Mouse (Mus musculus) liver, embryonic 13.5 days (tissue): Measurements from ENCODE around the gene Erc2. TPM values are rescaled to one million over a fixed set of nuclear protein-coding genes. Genes with fewer than 3 reads are reported as not detected.

ENCODE experiments used
- ATAC-seq: fragments of 200-750 bp; cut with Nextera tagmentation; 2 replicates; pipeline ENCODE4 v1.8.0; 2017; ENCODE audit warnings: low read depth, mild to moderate bottlenecking, moderate number of reproducible peaks, moderate library complexity
- DNase-seq: peaks from one replicate; pipeline ENCODE4 v3.0.0; 2022
- H3K27ac ChIP-seq: fragments of 300-500 bp; sonication (generic); 2 replicates; pipeline ENCODE4 v1.5.1; 2015; ENCODE audit warnings: moderate library complexity, mild to moderate bottlenecking, inconsistent platforms
- H3K27me3 ChIP-seq: fragments of 300-500 bp; sonication (generic); 2 replicates; pipeline ENCODE4 v1.6.1; 2015; ENCODE audit warnings: mild to moderate bottlenecking, inconsistent platforms
- H3K36me3 ChIP-seq: fragments of 300-500 bp; sonication (generic); 2 replicates; pipeline ENCODE4 v1.6.1; 2015; ENCODE audit warnings: mild to moderate bottlenecking, inconsistent platforms
- H3K4me1 ChIP-seq: fragments of 300-500 bp; sonication (generic); replicated peaks from 2 replicates; pipeline ENCODE4 v1.6.1; 2015; ENCODE audit warnings: inconsistent platforms
- H3K4me2 ChIP-seq: fragments of 300-500 bp; sonication (generic); 2 replicates; pipeline ENCODE4 v1.6.1; 2015; ENCODE audit warnings: inconsistent platforms, mild to moderate bottlenecking, moderate library complexity
- H3K4me3 ChIP-seq: fragments of 300-500 bp; sonication (generic); replicated peaks from 2 replicates; pipeline ENCODE4 v1.5.1; 2015; ENCODE audit warnings: mild to moderate bottlenecking, inconsistent platforms
- H3K9ac ChIP-seq: fragments of 300-500 bp; sonication (generic); 2 replicates; pipeline ENCODE4 v1.6.1; 2015; ENCODE audit warnings: mild to moderate bottlenecking, inconsistent platforms
- H3K9me3 ChIP-seq: fragments of 300-500 bp; sonication (generic); replicated peaks from 2 replicates; pipeline ENCODE4 v1.6.1; 2016; ENCODE audit warnings: inconsistent platforms
- WGBS: fragments of 180-500 bp; shearing (Covaris S2); methylation state at CpG from one replicate; pipeline ENCODE4 v1.1.7; 2015; ENCODE audit not compliant: insufficient replicate concordance; 5-methylcytosine and 5-hydroxymethylcytosine counted together
- polyA plus RNA-seq: library from polyadenylated mRNA; unstranded; fragments of >200 nt; fragmentation: Nextera tagmentation; extraction: Ambion mirVana; gene quantifications from 2 replicates; pipeline ENCODE4 v1.2.1, GENCODE M21; 2015

Gene Erc2
- polyA plus RNA-seq, 1 experiment from 2014 or later: 0.82 TPM

- WGBS: 69% methylated on average over 4 of the region's 4 CpGs
- Histone ChIP-seq H3K4me3 (no peak overlapping the region), H3K9ac (no peak overlapping the region), H3K27me3 (no peaks in the 10 kb centered on the region), H3K36me3 (no peaks in the 10 kb centered on the region), H3K9me3 (no peaks in the 10 kb centered on the region), H3K4me2 (no peak overlapping the region), H3K27ac (no peak overlapping the region), H3K4me1 (no peaks in the 10 kb centered on the region)
- DNase-seq (no peak), ATAC-seq (no peak)
Observed at GRCm38 (mm10) chr14:28155706-28156105, 533.5 kb downstream of the Erc2 start.

- H3K9me3 ChIP-seq: no peaks in the 10 kb centered on the region
- no peak for ATAC-seq
- H3K4me3 ChIP-seq: no peak overlapping the region
- H3K36me3 ChIP-seq: no peaks in the 10 kb centered on the region
- H3K27me3 ChIP-seq: no peaks in the 10 kb centered on the region
- no peak overlapping the region for H3K4me2 ChIP-seq
- no peak for DNase-seq
- no peak overlapping the region for H3K9ac ChIP-seq
- no peaks in the 10 kb centered on the region for H3K4me1 ChIP-seq
- 65% methylated on average over 2 of the region's 2 CpGs for WGBS
- H3K27ac ChIP-seq: no peak overlapping the region
Observed at GRCm38 (mm10) chr14:28160852-28161251, 538.6 kb downstream of the Erc2 start.

GRCm38 (mm10) chr14:28164642-28165408 lies 542.6 kb downstream of the Erc2 start:
- Histone ChIP-seq H3K36me3 (no peaks in the 10 kb centered on the region), H3K4me1 (no peaks in the 10 kb centered on the region), H3K9ac (no peak overlapping the region), H3K9me3 (no peaks in the 10 kb centered on the region), H3K4me2 (no peak overlapping the region), H3K4me3 (no peak overlapping the region), H3K27ac (no peak overlapping the region), H3K27me3 (no peaks in the 10 kb centered on the region)
- 57% methylated on average over 15 of the region's 15 CpGs for WGBS
- DNase-seq (no peak), ATAC-seq (no peak)

- Histone ChIP-seq H3K9me3 (no peaks in the 10 kb centered on the region), H3K27ac (no peak overlapping the region), H3K9ac (no peak overlapping the region), H3K27me3 (no peaks in the 10 kb centered on the region), H3K4me2 (no peak overlapping the region), H3K4me3 (no peak overlapping the region), H3K4me1 (no peaks in the 10 kb centered on the region), H3K36me3 (no peaks in the 10 kb centered on the region)
- DNase-seq (no peak), ATAC-seq (no peak)
- WGBS: 35% methylated on average over 5 of the region's 5 CpGs
Observed at GRCm38 (mm10) chr14:28165621-28166211, 543.5 kb downstream of the Erc2 start.

GRCm38 (mm10) chr14:28170711-28171110 lies 548.5 kb downstream of the Erc2 start:
- H3K36me3 ChIP-seq: no peaks in the 10 kb centered on the region
- no peak overlapping the region for H3K4me2 ChIP-seq
- H3K9ac ChIP-seq: no peak overlapping the region
- DNase-seq (no peak), ATAC-seq (no peak)
- H3K9me3 ChIP-seq: no peaks in the 10 kb centered on the region
- no peak overlapping the region for H3K27ac ChIP-seq
- H3K27me3 ChIP-seq: no peaks in the 10 kb centered on the region
- no peak overlapping the region for H3K4me3 ChIP-seq
- H3K4me1 ChIP-seq: no peaks in the 10 kb centered on the region
- WGBS: 62% methylated on average over 4 of the region's 4 CpGs

GRCm38 (mm10) chr14:28171364-28171763 lies 549.1 kb downstream of the Erc2 start:
- DNase-seq (no peak), ATAC-seq (no peak)
- 36% methylated on average over 2 of the region's 2 CpGs for WGBS
- no peak overlapping the region for H3K4me2 ChIP-seq
- no peaks in the 10 kb centered on the region for H3K9me3 ChIP-seq
- H3K36me3 ChIP-seq: no peaks in the 10 kb centered on the region
- H3K27me3 ChIP-seq: no peaks in the 10 kb centered on the region
- H3K4me3 ChIP-seq: no peak overlapping the region
- H3K27ac ChIP-seq: no peak overlapping the region
- H3K9ac ChIP-seq: no peak overlapping the region
- H3K4me1 ChIP-seq: no peaks in the 10 kb centered on the region

- no peak overlapping the region for H3K4me3 ChIP-seq
- H3K36me3 ChIP-seq: no peaks in the 10 kb centered on the region
- H3K4me1 ChIP-seq: no peaks in the 10 kb centered on the region
- no peaks in the 10 kb centered on the region for H3K9me3 ChIP-seq
- H3K27ac ChIP-seq: no peak overlapping the region
- DNase-seq (no peak), ATAC-seq (no peak)
- WGBS: 58% methylated on average over 4 of the region's 4 CpGs
- no peak overlapping the region for H3K4me2 ChIP-seq
- no peaks in the 10 kb centered on the region for H3K27me3 ChIP-seq
- no peak overlapping the region for H3K9ac ChIP-seq
Observed at GRCm38 (mm10) chr14:28173736-28174135, 551.5 kb downstream of the Erc2 start.

- H3K4me1 ChIP-seq: no peaks in the 10 kb centered on the region
- H3K36me3 ChIP-seq: no peaks in the 10 kb centered on the region
- WGBS: 46% methylated on average over 4 of the region's 4 CpGs
- H3K27ac ChIP-seq: no peak overlapping the region
- H3K9me3 ChIP-seq: no peaks in the 10 kb centered on the region
- no peak overlapping the region for H3K4me3 ChIP-seq
- H3K4me2 ChIP-seq: no peak overlapping the region
- DNase-seq (no peak), ATAC-seq (no peak)
- H3K27me3 ChIP-seq: no peaks in the 10 kb centered on the region
- no peak overlapping the region for H3K9ac ChIP-seq
Observed at GRCm38 (mm10) chr14:28181070-28181825, 559.0 kb downstream of the Erc2 start.

- WGBS: 61% methylated on average over 8 of the region's 8 CpGs
- DNase-seq: no peak
- Histone ChIP-seq H3K27me3 (no peaks in the 10 kb centered on the region), H3K27ac (no peak overlapping the region), H3K4me2 (no peak overlapping the region), H3K36me3 (no peaks in the 10 kb centered on the region), H3K9me3 (no peaks in the 10 kb centered on the region), H3K4me3 (no peak overlapping the region), H3K4me1 (no peaks in the 10 kb centered on the region), H3K9ac (no peak overlapping the region)
- no peak for ATAC-seq
Observed at GRCm38 (mm10) chr14:28192711-28193364, 570.6 kb downstream of the Erc2 start.

GRCm38 (mm10) chr14:28203874-28204273 lies 581.6 kb downstream of the Erc2 start:
- Histone ChIP-seq H3K9ac (no peak overlapping the region), H3K4me3 (no peak overlapping the region), H3K36me3 (no peaks in the 10 kb centered on the region), H3K27me3 (no peaks in the 10 kb centered on the region), H3K27ac (no peak overlapping the region), H3K4me2 (no peak overlapping the region), H3K9me3 (no peaks in the 10 kb centered on the region), H3K4me1 (no peaks in the 10 kb centered on the region)
- DNase-seq (no peak), ATAC-seq (no peak)
- WGBS: 68% methylated on average over 4 of the region's 4 CpGs

- Histone ChIP-seq H3K27ac (no peak overlapping the region), H3K36me3 (no peaks in the 10 kb centered on the region), H3K4me2 (no peak overlapping the region), H3K9me3 (no peaks in the 10 kb centered on the region), H3K27me3 (no peaks in the 10 kb centered on the region), H3K4me3 (no peak overlapping the region), H3K9ac (no peak overlapping the region), H3K4me1 (no peaks in the 10 kb centered on the region)
- ATAC-seq: no peak
- WGBS: 57% methylated on average over 2 of the region's 2 CpGs
- no peak for DNase-seq
Observed at GRCm38 (mm10) chr14:28206303-28206702, 584.1 kb downstream of the Erc2 start.
